Mouse (Mus musculus) ES-E14 (cell line): ENCODE results near the gene Gm20458.

Experiments used
- CHD2 ChIP-seq: IDR thresholded peaks from 2 replicates; pipeline ENCODE4 v1.6.1; 2014; ENCODE audit warnings: mild to moderate bottlenecking, low read depth, low read length, inconsistent platforms
- HCFC1 ChIP-seq: IDR thresholded peaks from 2 replicates; pipeline ENCODE4 v1.6.1; 2012; ENCODE audit warnings: low read length, inconsistent platforms, borderline replicate concordance; ENCODE audit not compliant: insufficient read depth

DNA sequence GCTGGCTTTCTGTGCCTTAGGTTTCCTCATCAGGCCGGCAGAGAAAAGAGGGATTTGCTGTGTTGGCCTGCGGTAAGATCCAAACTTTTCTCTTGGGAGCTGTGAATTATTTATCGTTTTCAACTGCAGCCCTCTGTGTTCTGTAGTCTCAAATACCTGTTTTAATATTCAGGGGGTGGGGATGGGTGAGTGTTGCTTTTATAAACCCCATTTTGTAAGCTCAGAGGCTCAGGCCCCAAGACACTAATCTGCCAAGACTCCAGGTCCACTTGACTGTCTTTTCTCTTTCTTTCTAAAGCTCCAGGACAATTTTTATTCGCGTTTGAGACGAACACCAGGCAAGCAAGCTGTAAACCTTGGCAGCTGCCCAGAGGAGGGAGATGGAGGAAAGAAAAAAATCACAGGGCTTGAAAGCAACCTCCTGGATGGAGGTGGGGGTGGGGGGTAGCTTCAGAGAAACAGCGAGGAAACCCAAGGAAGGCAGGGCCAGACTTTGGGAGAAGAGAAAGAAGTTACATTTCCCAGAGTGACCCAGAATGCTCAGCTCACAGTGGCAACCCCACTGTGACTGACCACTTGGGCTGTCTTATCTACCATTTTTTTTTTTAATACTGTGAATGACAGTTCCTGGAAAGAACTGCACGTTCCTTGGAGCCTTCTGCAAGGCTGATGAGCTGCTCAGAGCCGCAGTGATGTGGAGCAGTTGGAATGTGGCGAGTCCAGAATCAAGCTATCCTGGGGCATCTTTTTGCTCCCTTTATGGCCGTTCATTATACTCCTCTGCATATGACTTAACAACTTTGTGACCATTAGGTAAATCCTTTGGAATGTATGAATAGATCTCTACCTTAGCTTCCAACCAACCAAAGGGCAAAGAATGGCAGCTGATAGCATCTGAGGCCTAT is 57.8 kb downstream of the Gm20458 start:
- TF ChIP-seq CHD2 (no peak), HCFC1 (no peak)
